Mouse (Mus musculus) urinary bladder, postnatal 36 days (tissue): ENCODE measurements around the gene Bcl7b.

ENCODE experiments used
- DNase-seq, 2 experiments: peaks; one replicate each; pipeline ENCODE4 v3.0.0; 2022; ENCODE audit warnings: low spot score in 2 of 2, mixed read lengths in 1 of 2

Bcl7b gene

DNA sequence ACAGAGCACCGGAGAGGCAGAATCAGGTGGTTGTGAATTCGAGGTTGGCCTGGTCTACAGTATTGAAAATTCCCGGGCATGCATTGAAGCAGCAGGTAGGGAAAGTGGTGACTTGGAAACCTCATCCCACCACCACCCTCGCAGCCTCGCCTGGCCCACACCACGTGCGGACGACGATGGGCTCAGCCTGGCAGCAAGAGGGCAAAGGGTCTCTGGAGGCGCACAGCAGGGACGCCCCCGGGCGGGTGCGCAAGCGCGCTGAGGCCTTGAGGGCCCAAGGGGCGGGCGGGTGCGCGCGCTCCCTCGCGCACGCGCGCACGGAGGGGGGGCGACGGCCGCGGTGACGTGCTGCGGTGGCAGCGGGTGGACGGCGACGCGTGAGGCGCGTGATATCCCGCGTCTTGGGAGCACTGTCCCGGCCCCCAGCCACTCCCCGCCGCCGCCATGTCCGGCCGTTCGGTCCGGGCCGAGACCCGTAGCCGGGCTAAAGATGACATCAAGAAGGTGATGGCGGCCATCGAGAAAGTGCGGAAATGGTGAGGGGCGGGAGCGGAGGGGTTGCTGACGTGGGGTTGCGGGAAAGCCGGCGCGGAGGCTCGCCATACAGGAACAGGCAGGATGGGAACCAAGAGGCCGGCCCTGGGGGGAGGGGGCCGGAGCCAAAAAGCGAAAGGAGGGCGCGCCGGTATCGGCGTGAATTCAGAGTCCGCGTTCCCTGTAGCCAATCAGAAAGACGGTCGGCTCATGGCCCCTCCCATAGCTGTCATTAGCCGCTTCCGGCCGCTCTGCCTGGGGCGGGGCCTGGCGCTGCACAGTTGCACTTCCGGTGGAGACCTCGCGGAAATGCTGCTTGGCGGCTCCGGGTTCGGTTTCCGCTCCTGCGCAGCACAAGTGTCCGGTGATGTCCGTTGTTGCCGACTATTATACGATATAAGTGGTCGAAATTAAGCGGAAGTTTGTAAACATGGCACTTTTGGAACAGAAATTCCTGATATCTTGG, at the start of gene Bcl7b:
Bcl7b (plus strand) TSS at position 221 of the 1,000 bp plus-strand sequence.
- DNase-seq: peak; percentile 94 to 98

DNA sequence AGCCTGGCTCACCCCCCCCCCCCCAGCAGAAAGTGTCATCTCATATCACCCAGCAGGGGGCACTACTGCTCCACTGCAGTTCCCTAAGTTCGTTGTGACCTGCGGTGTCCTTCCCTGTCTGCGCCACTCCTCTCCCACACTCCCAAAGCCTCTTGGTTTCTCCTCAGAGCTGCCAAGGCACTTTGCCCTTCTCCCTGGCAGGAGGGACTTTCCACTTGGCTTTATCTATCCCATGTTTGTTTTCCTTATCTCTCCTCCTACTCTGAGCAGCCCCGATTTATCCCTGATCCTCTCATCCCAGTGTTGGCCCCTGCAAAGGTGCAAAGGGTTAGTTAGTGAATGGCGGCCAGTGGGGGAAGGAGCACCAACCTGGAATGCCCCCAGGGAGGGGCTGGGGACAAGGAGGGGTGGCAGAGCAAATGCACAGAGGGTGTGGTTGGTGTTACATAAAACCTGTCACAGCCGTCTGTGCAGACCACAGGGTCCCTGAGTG, 49.4 kb upstream of the Bcl7b start:
- DNase-seq: peak; percentile 38 to 58

DNA sequence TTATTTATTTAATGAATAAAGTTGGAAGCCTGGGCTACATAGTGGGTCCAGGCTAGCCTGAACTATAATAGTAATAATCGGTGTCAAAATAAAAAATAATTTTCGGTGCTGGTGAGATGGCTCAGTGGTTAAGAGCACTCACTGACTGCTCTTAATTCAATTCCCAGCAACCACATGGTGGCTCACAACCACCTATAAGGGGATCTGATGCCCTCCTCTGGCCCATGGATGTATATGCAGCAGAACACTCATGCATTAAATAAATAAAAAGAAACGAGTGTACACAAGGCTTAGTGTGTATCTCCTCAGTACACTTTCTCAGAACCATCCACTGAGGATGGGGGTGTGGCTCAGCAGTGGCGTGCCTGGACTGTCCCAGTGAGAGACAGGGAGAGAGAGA, 47.3 kb upstream of the Bcl7b start:
- DNase-seq: no peak

DNA sequence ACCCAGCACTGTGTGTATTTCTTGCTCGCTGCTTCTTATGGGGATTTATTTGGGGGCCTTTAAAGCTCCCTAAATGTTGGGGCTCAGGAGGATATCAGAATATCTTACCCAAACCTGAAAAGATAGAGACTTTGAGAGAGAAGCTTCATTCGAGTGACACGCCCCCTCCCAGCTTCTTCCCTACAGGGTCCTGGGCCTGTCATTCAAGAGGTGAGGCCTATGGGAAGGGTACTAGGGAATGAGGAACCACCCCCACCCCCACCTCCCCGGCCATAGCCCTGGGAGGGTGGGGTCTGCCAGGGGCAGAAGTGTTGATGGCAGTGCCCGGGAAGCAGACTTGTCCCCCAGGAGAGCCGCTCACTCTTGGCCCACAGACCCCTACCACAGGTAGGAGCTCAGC, 42.0 kb upstream of the Bcl7b start:
- no peak for DNase-seq

DNA sequence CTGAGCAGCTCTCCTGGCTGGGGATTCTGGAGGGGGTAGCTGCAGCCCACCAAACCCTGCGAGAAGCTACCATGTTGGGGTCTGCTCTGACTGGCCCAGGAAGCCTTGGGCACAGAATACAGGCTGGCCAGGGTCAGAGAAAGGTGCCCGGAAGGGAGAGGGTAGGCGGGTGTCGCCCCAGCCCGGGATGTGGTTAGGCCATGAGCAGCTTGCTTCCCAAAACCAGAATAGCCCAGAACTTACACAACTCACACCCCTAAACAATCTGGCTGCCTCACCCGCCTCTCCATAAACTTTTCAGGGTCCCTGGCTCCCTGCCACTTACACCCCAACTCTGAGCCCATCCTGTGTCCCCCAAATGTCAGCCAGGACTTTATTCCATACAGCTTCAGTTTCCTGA, 40.4 kb upstream of the Bcl7b start:
- DNase-seq: no peak

DNA sequence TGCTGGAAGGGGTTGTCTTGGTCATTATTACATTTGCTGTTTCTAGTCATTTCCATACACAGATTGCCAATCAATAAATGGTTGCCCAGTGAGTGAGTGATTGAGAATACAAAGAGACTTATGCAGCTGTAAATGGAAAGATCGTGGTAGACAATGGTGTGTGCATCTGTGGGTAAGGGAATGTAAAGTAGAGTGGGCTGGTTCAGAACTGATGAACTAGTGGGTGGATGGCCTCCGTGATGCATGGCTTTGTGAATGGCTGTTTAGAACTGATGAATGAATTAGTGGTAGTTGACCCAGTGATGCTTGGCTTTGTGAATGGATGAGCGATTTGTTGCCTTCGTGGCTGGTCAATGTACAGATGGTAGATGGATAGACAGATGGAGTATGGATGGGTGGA, 38.3 kb upstream of the Bcl7b start:
- no peak for DNase-seq

DNA sequence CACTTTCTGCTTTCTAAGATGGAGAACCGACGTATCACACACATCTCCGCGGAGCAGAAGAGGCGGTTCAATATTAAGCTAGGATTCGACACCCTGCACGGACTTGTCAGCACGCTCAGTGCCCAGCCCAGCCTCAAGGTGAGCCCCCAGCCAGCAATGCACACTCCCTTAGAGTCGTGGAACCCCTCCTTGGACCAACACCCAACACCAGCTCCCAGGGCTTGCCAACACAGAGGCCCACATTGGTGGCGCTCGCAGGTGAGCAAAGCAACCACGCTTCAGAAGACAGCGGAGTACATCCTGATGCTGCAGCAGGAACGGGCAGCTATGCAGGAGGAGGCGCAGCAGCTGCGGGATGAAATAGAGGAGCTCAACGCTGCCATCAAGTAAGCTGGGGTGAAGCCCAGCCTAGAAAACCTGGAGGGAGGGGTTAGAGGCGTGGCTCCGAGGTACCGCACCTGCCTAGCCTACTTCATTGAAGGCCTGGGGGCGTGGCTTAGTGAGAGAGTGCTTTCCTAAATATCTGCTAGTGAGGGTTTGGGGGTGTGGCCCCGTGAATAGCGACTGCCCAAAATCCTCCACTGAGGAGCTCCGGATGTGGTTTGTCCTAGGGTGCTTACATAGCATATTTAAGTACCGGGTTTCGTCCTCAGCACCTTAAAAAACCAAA, 34.2 kb upstream of the Bcl7b start:
- peak; percentile 28 to 42 for DNase-seq

DNA sequence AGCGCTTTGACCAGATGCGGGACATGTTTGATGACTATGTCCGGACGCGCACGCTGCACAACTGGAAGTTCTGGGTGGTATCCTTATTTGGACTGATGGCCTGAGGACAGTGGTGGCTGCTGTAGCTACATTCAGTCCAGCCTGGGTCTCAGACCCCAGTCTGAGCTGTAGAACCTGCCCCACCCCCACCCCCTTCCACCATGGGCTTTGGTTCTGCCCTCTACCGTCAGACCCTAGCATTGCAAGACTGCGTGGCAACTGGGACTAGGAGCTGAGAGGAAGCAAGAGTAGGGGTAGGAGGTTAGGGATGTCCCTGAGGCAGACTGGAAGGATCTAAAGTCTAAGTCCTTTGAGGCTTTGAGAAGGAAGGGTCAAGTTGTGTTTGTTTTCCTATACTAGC, 33.5 kb upstream of the Bcl7b start:
- no peak for DNase-seq

DNA sequence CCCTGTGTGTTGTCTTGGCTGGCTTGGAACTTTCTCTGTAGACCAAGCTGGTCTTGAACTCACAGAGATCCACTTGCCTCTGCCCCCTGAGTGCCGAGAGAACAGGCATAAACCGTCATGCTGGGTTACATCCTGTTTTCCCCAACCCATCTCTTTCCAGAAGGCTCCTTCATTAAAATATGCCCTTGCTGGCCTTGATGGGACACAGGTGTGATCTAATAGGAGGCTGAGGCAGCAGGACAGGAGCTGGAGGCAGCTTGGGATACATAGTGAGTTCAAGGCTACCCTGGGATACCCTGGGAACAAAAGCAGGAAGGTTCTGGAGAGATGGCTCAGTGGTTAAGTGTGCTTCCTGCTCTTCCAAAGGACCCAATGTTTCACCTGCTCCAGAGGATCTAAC, 28.2 kb upstream of the Bcl7b start:
- DNase-seq: no peak

DNA sequence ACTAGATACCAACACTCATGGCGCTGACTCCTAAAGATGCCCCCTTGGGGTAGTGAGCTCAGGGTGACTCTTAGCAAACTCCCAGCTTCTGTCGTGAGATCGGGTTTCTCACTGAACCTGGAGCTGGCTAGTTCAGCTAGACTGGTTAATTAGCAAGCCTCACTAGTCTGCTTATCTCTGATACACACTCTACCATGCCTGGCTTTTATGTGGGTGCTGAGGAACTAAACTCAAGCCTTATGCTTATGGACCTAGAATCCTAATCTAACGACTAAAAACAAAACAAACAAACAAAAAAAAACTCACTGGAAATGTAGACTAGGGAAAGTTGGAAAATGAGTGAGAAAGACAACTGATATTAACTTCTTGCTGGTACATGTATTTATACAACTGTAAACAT, 23.6 kb upstream of the Bcl7b start:
- DNase-seq: no peak

DNA sequence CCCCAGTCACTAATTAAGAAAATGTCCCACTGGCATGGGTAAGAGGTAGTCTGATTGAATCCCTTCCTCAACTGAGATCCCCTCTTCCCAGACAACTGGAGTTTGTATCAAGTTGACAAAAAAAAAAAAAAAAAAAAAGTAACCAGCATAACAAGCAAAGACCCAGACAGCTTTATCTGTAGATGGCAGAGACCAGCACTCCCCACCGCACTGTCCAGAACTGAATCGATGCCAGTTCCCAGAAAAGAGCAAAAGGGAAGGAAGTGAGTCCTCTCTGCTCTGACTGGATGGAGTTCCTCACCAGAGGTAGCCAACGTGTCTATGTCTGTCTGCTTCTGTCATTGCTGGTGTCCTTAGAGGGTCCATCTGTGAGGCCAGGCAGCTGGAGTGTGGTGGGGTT, 22.6 kb upstream of the Bcl7b start:
- no peak for DNase-seq

DNA sequence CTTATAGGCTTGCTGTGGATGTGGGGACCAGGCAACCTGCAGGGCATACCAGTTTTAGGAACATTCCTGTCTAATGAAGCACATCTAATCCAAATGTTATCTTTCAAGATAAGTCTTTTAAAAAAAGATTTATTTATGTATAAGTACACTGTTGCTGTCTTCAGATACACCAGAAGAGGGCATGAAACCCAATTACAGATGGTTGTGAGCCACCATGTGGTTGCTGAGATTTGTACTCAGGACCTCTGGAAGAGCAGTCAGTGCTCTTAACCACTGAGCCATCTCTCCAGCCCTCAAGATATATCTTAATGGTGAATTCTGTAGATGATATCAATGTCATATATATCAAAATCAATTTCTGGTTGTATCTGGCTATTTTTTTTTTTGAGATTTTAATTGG, 22.1 kb upstream of the Bcl7b start:
- DNase-seq: no peak

DNA sequence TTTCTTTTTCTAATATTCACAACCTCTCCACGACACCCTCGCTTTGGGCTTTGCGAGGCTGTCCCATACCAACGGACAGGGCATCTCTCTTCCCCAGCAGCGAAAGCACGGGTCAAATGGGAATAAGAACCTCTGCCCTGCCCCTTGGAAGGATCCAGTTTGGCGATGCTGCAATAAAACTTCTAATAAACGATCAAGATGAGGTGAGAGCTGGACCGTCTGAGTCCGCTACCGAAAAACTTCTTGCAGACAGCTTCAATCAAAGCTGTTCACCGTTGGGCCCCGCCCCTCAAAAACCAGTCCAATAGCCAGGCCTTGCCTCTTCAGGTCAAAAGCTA, 19.4 kb upstream of the Bcl7b start:
- no peak for DNase-seq

DNA sequence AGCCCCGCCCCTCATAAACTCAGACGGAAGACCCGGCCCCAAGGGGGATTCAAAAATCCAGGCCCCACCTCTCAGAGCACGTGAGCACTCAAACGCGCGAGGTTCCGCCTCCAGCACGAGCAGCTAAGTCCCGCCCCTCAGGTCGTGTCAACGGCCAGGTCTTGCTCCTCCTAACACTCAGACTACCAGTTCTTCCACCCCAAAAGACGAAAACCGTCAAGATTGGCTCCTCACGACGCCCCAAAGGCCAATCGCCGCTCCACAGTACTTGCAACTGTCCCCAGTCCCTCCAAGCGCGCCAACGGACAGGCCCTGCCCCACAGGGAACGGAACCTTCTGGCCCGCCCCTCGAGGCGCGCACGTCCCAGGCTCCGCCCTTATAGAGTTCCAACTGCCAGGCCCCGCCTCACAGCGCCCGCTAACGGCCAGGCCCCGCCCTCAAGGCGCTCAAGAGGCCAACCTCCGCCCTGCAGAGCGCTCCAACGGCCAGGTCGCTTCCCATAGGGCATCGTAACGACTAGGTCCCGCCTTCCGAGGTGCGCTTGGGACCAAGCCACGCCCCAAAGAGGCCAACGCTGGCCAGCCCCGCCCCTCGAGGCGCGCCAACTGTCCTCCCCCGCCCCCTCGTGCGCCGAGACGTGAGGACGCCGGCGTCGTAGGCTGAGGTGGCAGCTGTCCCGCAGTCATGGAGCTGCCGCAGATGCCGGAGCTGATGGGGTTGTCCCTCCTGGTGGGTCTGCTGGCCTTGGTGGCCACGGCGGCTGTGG, 18.8 kb upstream of the Bcl7b start, which contains the start of gene Tbl2:
Tbl2 (plus strand) TSS at position 605 of the 767 bp plus-strand sequence.
- DNase-seq: peak; percentile 98 to 99

DNA sequence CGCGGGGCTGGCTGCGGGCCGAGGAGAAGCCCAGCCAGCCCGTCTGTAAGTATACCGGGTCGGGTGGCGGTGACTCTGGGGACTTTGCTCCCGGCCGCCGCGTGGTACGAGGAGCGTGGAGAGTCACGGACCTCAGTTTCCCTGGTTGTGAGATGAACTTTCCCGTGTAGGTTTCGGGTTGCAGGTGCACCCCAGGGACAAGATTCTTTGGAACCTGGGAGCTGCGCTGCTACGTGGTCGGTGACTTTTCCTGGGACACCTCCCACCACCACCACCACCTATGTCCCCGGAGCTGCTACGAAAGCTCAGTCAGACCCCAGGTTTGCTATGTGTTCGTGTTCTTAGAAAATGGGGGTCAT, 18.3 kb upstream of the Bcl7b start:
- no peak for DNase-seq

DNA sequence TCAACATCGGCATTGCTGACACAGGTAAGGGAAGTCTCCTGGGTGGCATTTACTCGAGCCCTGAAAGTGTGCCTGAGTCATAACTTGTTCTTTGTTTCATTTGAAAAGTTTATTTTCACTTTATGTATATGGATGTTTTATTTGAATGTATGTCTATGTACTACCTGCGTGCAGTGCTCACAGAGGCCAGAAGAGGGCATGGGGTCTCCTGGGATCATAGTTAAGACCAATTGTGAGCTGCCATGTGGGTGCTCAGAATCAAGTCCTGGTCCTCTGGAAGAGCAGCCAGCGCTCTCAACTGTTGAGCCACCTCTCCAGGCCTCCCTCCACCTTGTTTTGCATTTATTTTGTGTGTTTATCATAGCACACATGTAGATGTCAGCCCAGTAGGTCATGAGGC, 11.6 kb upstream of the Bcl7b start:
- no peak for DNase-seq

DNA sequence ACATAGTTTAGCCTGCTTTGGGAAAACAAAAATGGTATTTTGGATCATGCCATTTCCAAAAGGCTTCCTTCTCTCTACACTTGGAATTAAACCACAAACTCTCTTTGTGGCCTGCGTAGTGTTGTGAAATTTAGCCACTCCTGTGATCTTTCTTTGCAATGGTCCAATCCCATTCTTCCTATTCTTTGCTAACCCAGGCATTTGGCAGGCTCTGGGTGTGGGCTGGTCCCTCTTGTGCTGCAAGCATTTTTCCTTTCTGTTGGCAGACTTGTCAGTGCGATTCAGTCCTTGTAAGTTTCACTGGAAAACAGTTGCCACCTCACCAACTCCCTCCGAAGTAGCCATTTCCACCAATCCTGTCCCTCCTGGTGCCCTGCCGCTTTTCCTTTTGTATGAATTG, 6.9 kb upstream of the Bcl7b start:
- DNase-seq: peak; percentile 16 to 68

DNA sequence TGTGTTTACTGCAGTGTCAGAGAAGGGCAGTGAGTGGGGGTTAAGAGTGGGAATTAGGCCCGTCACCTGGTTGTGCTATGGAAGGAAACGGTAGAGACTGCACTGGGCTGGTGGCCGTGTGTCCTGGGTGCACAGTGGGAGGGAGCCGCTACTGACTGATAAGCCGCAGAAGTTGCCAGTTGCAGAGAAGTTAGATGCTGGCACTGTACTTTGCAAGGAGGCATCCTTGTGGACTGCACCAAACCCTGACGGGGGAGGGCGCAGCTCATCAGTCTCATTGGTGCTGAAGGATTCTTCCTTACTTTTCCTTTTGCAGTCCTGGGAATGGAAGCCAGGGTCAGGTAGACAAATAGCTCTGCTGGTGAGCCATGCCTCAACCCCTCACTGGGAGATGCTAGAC, 6.4 kb upstream of the Bcl7b start:
- no peak for DNase-seq

DNA sequence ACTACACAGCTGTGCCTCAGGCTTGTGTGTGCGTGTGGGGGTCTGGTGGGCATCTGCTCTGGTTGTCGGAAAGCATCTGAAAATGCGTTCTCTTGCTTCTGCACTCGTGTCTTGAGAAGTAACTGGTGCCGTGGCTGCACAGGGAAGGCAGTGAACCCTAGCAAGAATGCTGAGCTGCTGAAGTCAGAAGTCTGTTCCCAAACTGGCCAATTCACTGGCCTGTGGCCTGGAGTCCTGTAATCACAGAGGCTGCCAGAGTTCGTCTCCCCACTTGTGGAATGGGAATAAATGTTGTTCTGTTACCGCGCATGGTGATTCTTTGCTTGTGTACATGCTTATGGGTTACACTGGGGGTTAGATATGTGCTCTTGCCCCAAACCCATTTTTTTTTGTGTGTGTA, 5.7 kb upstream of the Bcl7b start:
- DNase-seq: no peak

DNA sequence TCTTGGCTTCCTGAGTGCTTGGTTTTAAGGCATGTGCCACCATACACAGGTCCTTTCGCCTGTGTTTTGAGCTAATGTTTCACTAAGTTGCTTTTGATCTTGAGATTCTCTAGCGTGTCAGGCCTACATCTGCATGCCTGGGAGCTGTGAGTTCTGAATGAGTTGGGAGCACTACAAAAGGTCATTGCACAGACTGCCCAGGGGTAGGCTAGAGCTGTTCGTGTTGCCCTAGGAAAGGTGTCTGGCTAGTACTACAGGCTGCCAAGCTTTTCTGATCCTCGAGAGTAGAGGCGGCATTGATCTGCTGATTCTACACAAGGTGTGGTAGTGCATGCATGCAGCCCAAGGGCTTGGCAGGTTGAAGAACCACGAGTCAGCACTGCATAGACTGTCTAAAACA, 5.3 kb upstream of the Bcl7b start:
- no peak for DNase-seq

DNA sequence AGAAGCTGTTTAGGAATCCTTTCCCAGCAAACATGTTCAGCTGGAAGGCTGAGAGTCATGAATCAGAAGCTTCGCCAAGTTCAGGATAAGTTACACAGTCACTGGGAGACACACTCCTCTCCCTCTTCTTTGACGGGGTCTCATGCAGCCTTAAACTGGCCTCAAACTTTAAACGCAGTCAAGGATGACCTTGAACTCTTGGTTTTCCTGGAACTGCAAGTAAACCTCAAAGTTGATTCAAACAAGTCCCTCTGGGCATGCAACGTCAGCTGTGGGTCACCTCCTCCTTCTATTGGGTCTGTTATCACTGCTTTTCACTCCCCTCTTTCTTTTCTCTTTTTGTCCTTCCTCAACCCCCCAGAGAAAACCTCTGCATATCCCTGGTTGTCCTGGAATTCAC, 1.2 kb upstream of the Bcl7b start:
- no peak for DNase-seq

DNA sequence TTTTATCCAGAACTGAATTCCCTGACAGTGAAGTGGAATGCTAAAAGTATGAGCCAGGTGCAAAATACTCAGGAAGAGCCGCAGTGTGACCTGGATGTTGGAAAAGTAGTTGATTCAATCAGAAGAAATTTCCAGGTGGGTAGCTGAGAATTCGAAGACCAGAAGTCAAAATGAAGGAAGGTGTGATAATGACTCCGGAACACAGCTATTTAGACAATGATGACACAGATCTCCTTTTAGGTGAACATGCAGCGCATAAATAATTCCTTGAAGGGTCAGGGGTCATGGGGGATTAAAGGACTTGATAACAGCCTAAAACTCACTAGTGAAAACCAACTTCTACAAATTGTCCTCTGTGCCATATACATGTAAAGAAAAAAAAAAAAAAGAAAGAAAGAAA, 614 bp upstream of the Bcl7b start:
- no peak for DNase-seq
